Mouse (Mus musculus) intestine, postnatal 0 days (tissue): ENCODE results near the gene Spon2. TPM values are rescaled to one million over a fixed set of nuclear protein-coding genes. Genes with fewer than 3 reads are reported as not detected.

Source experiments
- ATAC-seq: fragments of 200-750 bp; cut with Nextera tagmentation; 2 replicates; pipeline ENCODE4 v1.8.0; 2017; ENCODE audit warnings: mild to moderate bottlenecking, moderate TSS enrichment, moderate library complexity
- H3K27ac ChIP-seq: fragments of 300-500 bp; sonication (generic); 2 replicates; pipeline ENCODE4 v1.5.1; 2014; ENCODE audit warnings: mild to moderate bottlenecking, low read depth, low read length, moderate library complexity
- H3K27me3 ChIP-seq: fragments of 300-500 bp; sonication (generic); replicated peaks from 2 replicates; pipeline ENCODE4 v1.6.1; 2014; ENCODE audit warnings: low read length, mixed read lengths; ENCODE audit not compliant: control insufficient read depth, insufficient read depth
- H3K36me3 ChIP-seq: fragments of 300-500 bp; sonication (generic); 2 replicates; pipeline ENCODE4 v1.6.1; 2014; ENCODE audit warnings: mild to moderate bottlenecking, moderate library complexity; ENCODE audit not compliant: control insufficient read depth, insufficient read depth
- H3K4me1 ChIP-seq: fragments of 300-500 bp; sonication (generic); replicated peaks from 2 replicates; pipeline ENCODE4 v1.6.1; 2014; ENCODE audit warnings: antibody characterized with exemption, low read length, mixed read lengths; ENCODE audit not compliant: control insufficient read depth, insufficient read depth
- H3K4me2 ChIP-seq: fragments of 300-500 bp; sonication (generic); replicated peaks from 2 replicates; pipeline ENCODE4 v1.6.1; 2014; ENCODE audit warnings: low read depth, mild to moderate bottlenecking, moderate library complexity
- H3K4me3 ChIP-seq: fragments of 300-500 bp; sonication (generic); 2 replicates; pipeline ENCODE4 v1.5.1; 2014; ENCODE audit warnings: low read depth, low read length
- H3K9ac ChIP-seq: fragments of 300-500 bp; sonication (generic); 2 replicates; pipeline ENCODE4 v1.6.1; 2014; ENCODE audit warnings: mild to moderate bottlenecking, low read depth, low read length
- H3K9me3 ChIP-seq: fragments of 300-500 bp; sonication (generic); 2 replicates; pipeline ENCODE4 v1.6.1; 2016; ENCODE audit warnings: mixed run types; ENCODE audit not compliant: control insufficient read depth
- CTCF ChIP-seq: sonication (generic); IDR thresholded peaks from 2 replicates; pipeline ENCODE4 v1.5.1; 2016; ENCODE audit warnings: low read depth, mild to moderate bottlenecking, control low read depth, antibody characterized with exemption, moderate library complexity
- WGBS: fragments of 180-500 bp; shearing (Covaris S2); extraction: QIAGEN DNeasy Blood & Tissue Kit; methylation state at CpG from one replicate; pipeline ENCODE4 v1.1.7; 2014; 5-methylcytosine and 5-hydroxymethylcytosine counted together
- polyA plus RNA-seq: library from polyadenylated mRNA; unstranded; fragments of >200 nt; fragmentation: Nextera tagmentation; extraction: Ambion mirVana; gene quantifications from 2 replicates; pipeline ENCODE4 v1.2.1, GENCODE M21; 2015

Spon2 gene
- polyA plus RNA-seq, 1 experiment from 2014 or later = 43.0 TPM

- no peak for TF ChIP-seq CTCF
- no peak overlapping the region for H3K4me3 ChIP-seq
- ATAC-seq = no peak
- no peaks in the 10 kb centered on the region for H3K27me3 ChIP-seq
- no peak overlapping the region for H3K4me2 ChIP-seq
- H3K9me3 ChIP-seq = no peaks in the 10 kb centered on the region
- no peak overlapping the region for H3K9ac ChIP-seq
- WGBS = 56% methylated on average over 5 of the region's 5 CpGs
- no peak overlapping the region for H3K27ac ChIP-seq
- no peaks in the 10 kb centered on the region for H3K36me3 ChIP-seq
- H3K4me1 ChIP-seq = no peaks in the 10 kb centered on the region
Measured at GRCm38 (mm10) chr5:33230285-33230684, 12.0 kb upstream of the Spon2 start.

GRCm38 (mm10) chr5:33228428-33228827, 10.2 kb upstream of the Spon2 start:
- ATAC-seq = no peak; the same call in 1 of the 2 replicates
- H3K9ac ChIP-seq = no peak overlapping the region
- H3K27ac ChIP-seq = peak overlapping the region; percentile 46
- WGBS = 57% methylated on average over 5 of the region's 5 CpGs
- H3K36me3 ChIP-seq = no peaks in the 10 kb centered on the region
- H3K27me3 ChIP-seq = no peaks in the 10 kb centered on the region
- H3K9me3 ChIP-seq = no peaks in the 10 kb centered on the region
- no peak for TF ChIP-seq CTCF
- no peaks in the 10 kb centered on the region for H3K4me1 ChIP-seq
- no peak overlapping the region for H3K4me2 ChIP-seq
- H3K4me3 ChIP-seq = no peak overlapping the region

- Histone ChIP-seq H3K27me3 (no peaks in the 10 kb centered on the region), H3K27ac (no peak overlapping the region), H3K4me1 (no peaks in the 10 kb centered on the region), H3K36me3 (no peaks in the 10 kb centered on the region), H3K9me3 (no peaks in the 10 kb centered on the region), H3K4me2 (no peak overlapping the region), H3K4me3 (no peak overlapping the region), H3K9ac (no peak overlapping the region)
- TF ChIP-seq CTCF = no peak
- ATAC-seq = no peak
- WGBS = 87% methylated on average over 5 of the region's 5 CpGs
Measured at GRCm38 (mm10) chr5:33225673-33226072, 7.4 kb upstream of the Spon2 start.

- Histone ChIP-seq H3K4me2 (no peak overlapping the region), H3K36me3 (no peaks in the 10 kb centered on the region), H3K27ac (no peak overlapping the region), H3K27me3 (no peaks in the 10 kb centered on the region), H3K4me3 (no peak overlapping the region), H3K9me3 (no peaks in the 10 kb centered on the region), H3K4me1 (no peaks in the 10 kb centered on the region), H3K9ac (no peak overlapping the region)
- 82% methylated on average over 7 of the region's 7 CpGs for WGBS
- ATAC-seq = no peak
- TF ChIP-seq CTCF = no peak
Measured at GRCm38 (mm10) chr5:33224491-33224890, 6.2 kb upstream of the Spon2 start.

- Histone ChIP-seq H3K9me3 (no peaks in the 10 kb centered on the region), H3K36me3 (no peaks in the 10 kb centered on the region), H3K9ac (no peak overlapping the region), H3K4me3 (no peak overlapping the region), H3K27me3 (no peaks in the 10 kb centered on the region), H3K4me2 (no peak overlapping the region), H3K27ac (peak overlapping the region; percentile 60; the same call in 1 of the 2 replicates), H3K4me1 (peaks cover 6% of the 10 kb centered on the region; the same call in 1 of the 2 replicates)
- 47% methylated on average over 9 of the region's 9 CpGs for WGBS
- no peak for TF ChIP-seq CTCF
- no peak for ATAC-seq
Measured at GRCm38 (mm10) chr5:33222841-33223744, 4.8 kb upstream of the Spon2 start.

- no peak for TF ChIP-seq CTCF
- H3K27me3 ChIP-seq = no peaks in the 10 kb centered on the region
- H3K9ac ChIP-seq = no peak overlapping the region
- peaks cover 6% of the 10 kb centered on the region; the same call in 1 of the 2 replicates for H3K4me1 ChIP-seq
- H3K27ac ChIP-seq = peak overlapping the region; percentile 60; the same call in 1 of the 2 replicates
- H3K4me3 ChIP-seq = no peak overlapping the region
- no peak for ATAC-seq
- no peaks in the 10 kb centered on the region for H3K9me3 ChIP-seq
- H3K36me3 ChIP-seq = no peaks in the 10 kb centered on the region
- WGBS = 59% methylated on average over 6 of the region's 6 CpGs
- H3K4me2 ChIP-seq = no peak overlapping the region
Measured at GRCm38 (mm10) chr5:33222389-33222788, 4.1 kb upstream of the Spon2 start.
